Mouse (Mus musculus) right cerebral cortex, adult 18-20 months (tissue): ENCODE measurements at regions not wholly inside any gene's neighbourhood (a gene's known extent, or its start where the extent isn't known, plus 50 kb on each side); places are given as distances from the start of the nearest gene placed in this dataset.
"Not testable (repeated sequence)": the region's sequence is repeated elsewhere in the genome, so short reads cannot be mapped to it uniquely, and the experiment has no call there.

Experiments
- DNase-seq: peaks from one replicate; pipeline ENCODE4 v3.0.0; 2022; ENCODE audit warnings: mixed read lengths

- peak; percentile 93 for DNase-seq
These were observed 149.6 kb upstream of the Rtl1 start for GRCm38 (mm10) chr12:109749711-109750243.

- no peak for DNase-seq
These were observed 154.9 kb upstream of the Rtl1 start for GRCm38 (mm10) chr12:109754986-109755385.

- DNase-seq = no peak
These were observed 164.2 kb upstream of the Rtl1 start for GRCm38 (mm10) chr12:109764293-109764692.

- not testable (repeated sequence) for DNase-seq
These were observed 166.5 kb upstream of the Rtl1 start for GRCm38 (mm10) chr12:109766602-109767001.

GRCm38 (mm10) chr12:109772543-109772942 lies 172.4 kb upstream of the Rtl1 start:
- no peak for DNase-seq

GRCm38 (mm10) chr12:109773909-109774313 lies 173.8 kb upstream of the Rtl1 start:
- no peak for DNase-seq

GRCm38 (mm10) chr12:109798846-109799245 lies 198.7 kb upstream of the Rtl1 start:
- no peak for DNase-seq

GRCm38 (mm10) chr12:109799395-109799794 lies 199.3 kb upstream of the Rtl1 start:
- DNase-seq = no peak

GRCm38 (mm10) chr12:109827241-109827915 lies 227.2 kb upstream of the Rtl1 start:
- DNase-seq = peak; percentile 54

GRCm38 (mm10) chr12:109830303-109831020 lies 230.3 kb upstream of the Rtl1 start:
- DNase-seq = no peak

GRCm38 (mm10) chr12:109832964-109833363 lies 232.8 kb upstream of the Rtl1 start:
- no peak for DNase-seq

- DNase-seq = no peak
These were observed 236.4 kb upstream of the Rtl1 start for GRCm38 (mm10) chr12:109836521-109836920.

GRCm38 (mm10) chr12:109839126-109839587 lies 239.0 kb upstream of the Rtl1 start:
- no peak for DNase-seq

GRCm38 (mm10) chr12:109839946-109840524 lies 239.9 kb upstream of the Rtl1 start:
- DNase-seq = no peak

- no peak for DNase-seq
These were observed 244.8 kb upstream of the Rtl1 start for GRCm38 (mm10) chr12:109844723-109845601.

- DNase-seq = no peak
These were observed 245.4 kb upstream of the Rtl1 start for GRCm38 (mm10) chr12:109845602-109845906.

- DNase-seq = no peak
These were observed 256.2 kb upstream of the Rtl1 start for GRCm38 (mm10) chr12:109856336-109856735.

- DNase-seq = no peak
These were observed 257.6 kb upstream of the Rtl1 start for GRCm38 (mm10) chr12:109857705-109858104.

- no peak for DNase-seq
These were observed 264.7 kb upstream of the Rtl1 start for GRCm38 (mm10) chr12:109864826-109865225.

GRCm38 (mm10) chr12:109871021-109871420 lies 270.9 kb upstream of the Rtl1 start:
- DNase-seq = no peak

GRCm38 (mm10) chr12:109874466-109874865 lies 274.3 kb upstream of the Rtl1 start:
- DNase-seq = no peak

- no peak for DNase-seq
These were observed 281.0 kb upstream of the Rtl1 start for GRCm38 (mm10) chr12:109881108-109881507.

- DNase-seq = no peak
These were observed 291.1 kb upstream of the Rtl1 start for GRCm38 (mm10) chr12:109891206-109891605.
